Mouse (Mus musculus) kidney, postnatal 25 days (tissue): ENCODE data around the gene Zfp568.
"Not testable (repeated sequence)": the region's sequence is repeated elsewhere in the genome, so short reads cannot be mapped to it uniquely, and the experiment has no call there.

Source experiments
- DNase-seq, 2 experiments: peaks; one replicate each; pipeline ENCODE4 v3.0.0; 2021; ENCODE audit warnings: mixed read lengths in 2 of 2

The Zfp568 gene

GRCm38 (mm10) chr7:29983690-29984380 lies at the start of gene Zfp568:
Gene Zfp568, plus strand, starts transcription at chr7:29983955.
- peak; percentile 94 to 98 for DNase-seq

- DNase-seq: no peak
Observed at GRCm38 (mm10) chr7:29938856-29939255, 44.9 kb upstream of the Zfp568 start.

- no peak for DNase-seq
Observed at GRCm38 (mm10) chr7:29941027-29941426, 42.7 kb upstream of the Zfp568 start.

- no peak for DNase-seq
Observed at GRCm38 (mm10) chr7:29942740-29943139, 41.0 kb upstream of the Zfp568 start.

GRCm38 (mm10) chr7:29943720-29944119 lies 40.0 kb upstream of the Zfp568 start:
- DNase-seq: no peak

GRCm38 (mm10) chr7:29944201-29944600 lies 39.6 kb upstream of the Zfp568 start:
- DNase-seq: no peak

- DNase-seq: no peak
Observed at GRCm38 (mm10) chr7:29953086-29953485, 30.7 kb upstream of the Zfp568 start.

GRCm38 (mm10) chr7:29953513-29954401 lies 30.0 kb upstream of the Zfp568 start, which contains the start of gene Zfp74:
Gene Zfp74, minus strand, starts transcription at chr7:29954089.
- DNase-seq: peak; percentile 84 to 88

- peak; percentile 41 to 74 for DNase-seq
Observed at GRCm38 (mm10) chr7:29954731-29955130, 29.0 kb upstream of the Zfp568 start.

- peak; percentile 3 to 46 for DNase-seq
Observed at GRCm38 (mm10) chr7:29956257-29956656, 27.5 kb upstream of the Zfp568 start.

- no peak for DNase-seq
Observed at GRCm38 (mm10) chr7:29958125-29958724, 25.5 kb upstream of the Zfp568 start.

GRCm38 (mm10) chr7:29959004-29959403 lies 24.8 kb upstream of the Zfp568 start:
- no peak for DNase-seq

GRCm38 (mm10) chr7:29965115-29965810 lies 18.5 kb upstream of the Zfp568 start:
- not testable (repeated sequence) for DNase-seq

- DNase-seq: no peak
Observed at GRCm38 (mm10) chr7:29970686-29971085, 13.1 kb upstream of the Zfp568 start.

- no peak for DNase-seq
Observed at GRCm38 (mm10) chr7:29980761-29981160, 3.0 kb upstream of the Zfp568 start.

- DNase-seq: no peak
Observed at GRCm38 (mm10) chr7:29981455-29981854, 2.3 kb upstream of the Zfp568 start.

- peak in 1 of 2 experiments; percentile 5 for DNase-seq
Observed at GRCm38 (mm10) chr7:29981860-29982259, 1.9 kb upstream of the Zfp568 start.

GRCm38 (mm10) chr7:29982341-29982740 lies 1.4 kb upstream of the Zfp568 start:
- DNase-seq: no peak

- DNase-seq: no peak
Observed at GRCm38 (mm10) chr7:29982931-29983330, 824 bp upstream of the Zfp568 start.

GRCm38 (mm10) chr7:29983340-29983689 lies 440 bp upstream of the Zfp568 start:
- DNase-seq: no peak

GRCm38 (mm10) chr7:29986101-29986500 lies 2.3 kb downstream of the Zfp568 start:
- DNase-seq: peak; percentile 42 to 71

- peak; percentile 11 to 40 for DNase-seq
Observed at GRCm38 (mm10) chr7:29987551-29987950, 3.8 kb downstream of the Zfp568 start.

GRCm38 (mm10) chr7:29989031-29989430 lies 5.3 kb downstream of the Zfp568 start:
- peak; percentile 55 to 73 for DNase-seq
